Mouse (Mus musculus): ENCODE measurements around the gene Hoxd13. TPM values are rescaled to one million over a fixed set of nuclear protein-coding genes. Genes with fewer than 3 reads are reported as not detected.
A peak's percentile ranks its signal among the peaks of the same experiment; 100 is the strongest.

Hoxd13 gene
- polyA plus RNA-seq, 1 experiment from 2014 or later, result 59.8 TPM

DNA sequence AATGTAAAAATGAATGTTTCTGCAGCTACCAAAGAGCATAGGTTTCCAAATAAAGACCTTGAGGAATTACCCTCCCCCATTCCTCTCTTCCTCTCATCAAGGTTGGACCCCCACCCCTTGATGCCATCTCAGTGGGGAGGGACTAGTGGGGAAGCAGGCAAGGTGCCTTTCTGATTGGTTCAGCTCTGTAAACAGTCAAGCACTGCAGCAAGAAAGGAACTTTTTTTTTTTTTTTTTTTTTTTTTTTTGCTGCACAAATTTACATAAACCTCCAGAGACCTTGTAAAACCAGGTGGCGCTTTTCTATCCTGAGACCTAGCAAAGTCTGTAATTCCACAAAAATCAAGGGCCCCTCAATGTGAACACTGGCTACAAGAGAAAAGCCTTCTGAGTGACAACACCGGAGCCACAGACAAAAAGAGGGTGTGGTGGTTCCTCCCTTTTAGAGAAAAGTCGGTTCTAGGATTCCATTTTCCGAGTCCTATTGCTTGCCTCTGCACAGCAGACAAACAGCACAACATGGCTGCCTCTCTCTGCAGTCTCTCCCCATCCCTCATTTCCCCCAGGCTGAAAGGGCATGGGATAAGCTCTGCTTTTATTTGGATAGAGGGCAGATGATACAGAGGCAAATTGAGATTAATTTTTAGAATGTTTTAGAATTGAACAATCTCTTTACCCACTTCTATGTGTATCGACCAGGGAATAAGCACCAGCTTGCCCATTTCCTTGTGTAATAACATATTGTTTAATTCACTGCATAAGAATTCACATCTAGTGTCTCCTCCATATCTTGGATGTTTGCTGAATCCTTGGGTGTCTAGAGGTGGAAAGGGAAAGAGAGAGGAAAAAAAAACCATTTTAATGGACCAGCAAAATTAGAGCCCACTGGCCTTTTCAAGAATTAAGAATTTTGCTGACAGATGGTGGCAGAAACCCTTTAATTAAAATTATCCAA is 41.6 kb downstream of the Hoxd13 start:
- peak; percentile 38 for DNase-seq (ENCODE audit: low spot score)
- Histone ChIP-seq H3K9me3 (ENCODE audit: control insufficient read depth, low read length) (no peaks in the 10 kb centered on the region), H3K4me1 (ENCODE audit: control insufficient read depth, insufficient read depth, low read length) (peaks cover 20% of the 10 kb centered on the region), H3K27ac (replicated peaks; ENCODE audit: low read depth, low read length) (no peak overlapping the region), H3K27me3 (ENCODE audit: control insufficient read depth, insufficient read depth, low read length) (no peaks in the 10 kb centered on the region), H3K4me2 (ENCODE audit: low read depth, severe bottlenecking) (no peak overlapping the region), H3K36me3 (ENCODE audit: control insufficient read depth, insufficient read depth, low read length) (no peaks in the 10 kb centered on the region), H3K4me3 (ENCODE audit: low read depth, low read length) (no peak overlapping the region), H3K9ac (ENCODE audit: low read length) (no peak overlapping the region)
- WGBS, result 9% methylated on average over 5 of the region's 5 CpGs
- no peak for ATAC-seq (ENCODE audit: insufficient number of reproducible peaks, low FRiP score, low TSS enrichment, low read depth)

- peak overlapping the region; percentile 74 for H3K4me3 ChIP-seq (ENCODE audit: low read depth, low read length)
- DNase-seq (ENCODE audit: low spot score) (peak; percentile 42), ATAC-seq (ENCODE audit: insufficient number of reproducible peaks, low FRiP score, low TSS enrichment, low read depth) (no peak)
- peak overlapping the region; percentile 91; the same call in 1 of the 2 replicates for H3K9ac ChIP-seq (ENCODE audit: low read length)
- H3K4me1 ChIP-seq (ENCODE audit: control insufficient read depth, insufficient read depth, low read length), result peaks cover 30% of the 10 kb centered on the region
- peak overlapping the region; percentile 88; the same call in 1 of the 2 replicates for H3K27ac ChIP-seq (replicated peaks; ENCODE audit: low read depth, low read length)
- H3K4me2 ChIP-seq (ENCODE audit: low read depth, severe bottlenecking), result peak overlapping the region; percentile 86
- H3K36me3 ChIP-seq (ENCODE audit: control insufficient read depth, insufficient read depth, low read length), result no peaks in the 10 kb centered on the region
- H3K27me3 ChIP-seq (ENCODE audit: control insufficient read depth, insufficient read depth, low read length), result no peaks in the 10 kb centered on the region
- WGBS, result 1% methylated on average over 16 of the region's 16 CpGs
- no peaks in the 10 kb centered on the region for H3K9me3 ChIP-seq (ENCODE audit: control insufficient read depth, low read length)
Measured at GRCm38 (mm10) chr2:74710929-74711543, 42.9 kb downstream of the Hoxd13 start.

DNA sequence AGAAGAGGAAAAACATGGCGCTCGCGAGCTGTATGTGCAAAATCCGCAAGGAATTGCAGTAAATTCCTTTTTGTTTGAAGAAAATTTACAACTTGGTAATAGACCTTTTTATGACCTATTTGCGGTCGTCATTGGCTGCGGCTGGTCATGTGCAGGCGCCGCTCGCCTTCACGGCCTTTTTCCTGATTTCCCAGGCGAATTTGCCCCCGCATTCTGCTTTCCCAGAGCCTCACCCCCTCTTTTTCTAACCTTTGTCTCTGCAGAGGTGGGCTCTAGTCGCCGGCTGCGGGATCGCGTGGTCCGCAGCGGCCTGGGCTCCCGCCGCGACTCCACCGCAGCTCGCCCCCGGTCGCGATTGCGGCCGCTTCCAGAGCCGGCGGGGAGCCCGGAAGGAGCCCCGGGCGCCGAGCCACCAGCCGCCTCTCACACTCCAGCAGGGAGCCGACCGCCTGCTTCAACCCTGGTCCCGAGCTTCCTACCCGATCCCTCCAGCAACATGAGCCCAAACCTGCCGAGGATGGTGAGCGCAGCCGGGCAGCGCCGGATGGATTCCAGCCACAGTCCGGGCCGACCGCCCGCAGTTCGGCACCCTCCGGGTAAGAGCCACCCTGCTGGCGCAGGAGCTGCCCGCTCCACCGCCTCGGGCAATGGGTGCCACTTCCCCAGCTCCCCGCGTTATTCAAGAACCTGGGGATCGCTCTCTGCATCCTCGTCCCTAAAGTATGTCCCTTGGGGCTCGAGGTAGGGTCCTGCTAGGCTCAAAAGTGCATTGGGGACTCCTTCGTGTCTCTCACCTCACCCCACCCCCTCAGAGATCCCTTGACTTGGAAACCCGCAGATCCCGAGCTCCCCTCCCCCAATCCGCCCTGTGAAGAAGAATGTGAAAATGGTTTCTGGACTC is 43.9 kb downstream of the Hoxd13 start, which contains the start of the genes Hoxd3 and Hoxd4:
Hoxd3 (plus strand) TSS at position 207 of the 901 bp plus-strand sequence.
Hoxd4 (plus strand) TSS at position 209 of the 901 bp plus-strand sequence.
- ATAC-seq (ENCODE audit: insufficient number of reproducible peaks, low FRiP score, low TSS enrichment, low read depth), result peak; percentile 32
- Histone ChIP-seq H3K36me3 (ENCODE audit: control insufficient read depth, insufficient read depth, low read length) (no peaks in the 10 kb centered on the region), H3K4me2 (ENCODE audit: low read depth, severe bottlenecking) (peak within 1 kb of the TSS; percentile 86), H3K9me3 (ENCODE audit: control insufficient read depth, low read length) (no peaks in the 10 kb centered on the region), H3K9ac (ENCODE audit: low read length) (peak within 1 kb of the TSS; percentile 91), H3K27me3 (ENCODE audit: control insufficient read depth, insufficient read depth, low read length) (no peaks in the 10 kb centered on the region), H3K4me1 (ENCODE audit: control insufficient read depth, insufficient read depth, low read length) (peaks cover 33% of the 10 kb centered on the region), H3K4me3 (ENCODE audit: low read depth, low read length) (peak within 1 kb of the TSS; percentile 74), H3K27ac (replicated peaks; ENCODE audit: low read depth, low read length) (peak within 1 kb of the TSS; percentile 88)
- under 1% methylated on average over 65 of the region's 65 CpGs for WGBS
- peak; percentile 84 for DNase-seq (ENCODE audit: low spot score)

GRCm38 (mm10) chr2:74713239-74714150 is 45.4 kb downstream of the Hoxd13 start:
- H3K9me3 ChIP-seq (ENCODE audit: control insufficient read depth, low read length), result no peaks in the 10 kb centered on the region
- H3K27me3 ChIP-seq (ENCODE audit: control insufficient read depth, insufficient read depth, low read length), result peaks cover 4% of the 10 kb centered on the region; the same call in 1 of the 2 replicates
- H3K27ac ChIP-seq (replicated peaks; ENCODE audit: low read depth, low read length), result no peak overlapping the region
- WGBS, result 3% methylated on average over 19 of the region's 19 CpGs
- peak overlapping the region; percentile 3; the same call in 1 of the 2 replicates for H3K9ac ChIP-seq (ENCODE audit: low read length)
- ATAC-seq (ENCODE audit: insufficient number of reproducible peaks, low FRiP score, low TSS enrichment, low read depth), result no peak
- peak overlapping the region; percentile 86 for H3K4me2 ChIP-seq (ENCODE audit: low read depth, severe bottlenecking)
- peak overlapping the region; percentile 74 for H3K4me3 ChIP-seq (ENCODE audit: low read depth, low read length)
- peaks cover 26% of the 10 kb centered on the region for H3K4me1 ChIP-seq (ENCODE audit: control insufficient read depth, insufficient read depth, low read length)
- no peaks in the 10 kb centered on the region for H3K36me3 ChIP-seq (ENCODE audit: control insufficient read depth, insufficient read depth, low read length)
- peak; percentile 52 for DNase-seq (ENCODE audit: low spot score)

DNA sequence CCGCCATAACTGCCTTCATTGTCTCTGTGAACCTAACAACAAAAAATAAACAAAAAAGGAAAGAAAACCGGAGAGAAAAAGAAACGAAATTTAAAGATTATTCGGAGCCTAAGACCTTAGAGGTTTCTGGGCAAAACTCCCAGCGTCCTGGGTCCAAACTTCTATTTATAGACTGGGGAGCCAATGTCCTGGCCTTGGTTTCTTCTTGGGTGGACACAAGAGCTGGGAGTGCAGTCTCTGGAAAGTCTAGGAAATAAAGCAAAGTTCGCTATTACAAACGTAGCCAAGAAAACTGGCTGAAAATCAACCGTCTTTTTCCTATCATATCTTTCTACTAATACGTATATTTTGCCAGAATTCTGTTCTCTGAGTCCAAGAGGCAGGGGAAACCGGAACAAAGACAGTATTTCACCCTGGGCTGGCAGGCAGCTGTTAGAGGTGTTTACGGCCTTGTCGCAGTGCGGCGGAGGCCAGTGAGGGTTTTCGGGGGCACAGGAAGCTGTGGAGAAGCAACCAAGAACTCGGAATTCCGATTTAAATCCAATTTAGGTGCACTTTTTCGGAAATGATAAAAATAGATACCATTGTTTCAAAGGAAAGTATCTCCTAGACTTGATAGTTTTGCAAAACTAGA is 46.2 kb downstream of the Hoxd13 start:
- H3K4me2 ChIP-seq (ENCODE audit: low read depth, severe bottlenecking), result peak overlapping the region; percentile 86
- H3K36me3 ChIP-seq (ENCODE audit: control insufficient read depth, insufficient read depth, low read length), result no peaks in the 10 kb centered on the region
- 1% methylated on average over 18 of the region's 18 CpGs for WGBS

DNA sequence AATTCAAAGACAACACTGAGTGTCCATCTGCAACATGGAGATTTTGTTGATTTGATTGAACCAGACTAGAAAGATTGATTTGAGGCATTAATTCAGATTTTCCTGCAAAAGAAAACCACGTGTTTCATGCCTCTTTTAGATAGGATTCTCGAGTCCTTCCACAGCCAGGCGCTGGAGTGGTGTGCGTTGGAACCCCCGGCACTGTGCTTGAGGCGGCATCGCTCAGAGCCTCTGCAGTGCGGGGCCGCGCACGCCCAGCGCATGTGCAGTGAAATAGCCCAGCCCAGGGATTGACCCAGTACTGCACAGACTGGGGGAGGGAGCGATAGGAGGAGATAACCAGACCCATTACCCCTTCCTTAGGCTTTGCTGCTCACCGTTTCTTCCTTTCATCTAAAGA is 46.8 kb downstream of the Hoxd13 start:
- H3K27me3 ChIP-seq (ENCODE audit: control insufficient read depth, insufficient read depth, low read length), result peaks cover 6% of the 10 kb centered on the region; the same call in 1 of the 2 replicates
- peak overlapping the region; percentile 86 for H3K4me2 ChIP-seq (ENCODE audit: low read depth, severe bottlenecking)
- peaks cover 27% of the 10 kb centered on the region for H3K4me1 ChIP-seq (ENCODE audit: control insufficient read depth, insufficient read depth, low read length)
- H3K4me3 ChIP-seq (ENCODE audit: low read depth, low read length), result no peak overlapping the region; the same call in none of the 2 replicates
- no peak overlapping the region for H3K27ac ChIP-seq (replicated peaks; ENCODE audit: low read depth, low read length)
- DNase-seq (ENCODE audit: low spot score) (peak; percentile 65), ATAC-seq (ENCODE audit: insufficient number of reproducible peaks, low FRiP score, low TSS enrichment, low read depth) (no peak)
- no peaks in the 10 kb centered on the region for H3K36me3 ChIP-seq (ENCODE audit: control insufficient read depth, insufficient read depth, low read length)
- H3K9ac ChIP-seq (ENCODE audit: low read length), result no peak overlapping the region
- WGBS, result under 1% methylated on average over 14 of the region's 14 CpGs
- no peaks in the 10 kb centered on the region for H3K9me3 ChIP-seq (ENCODE audit: control insufficient read depth, low read length)

More for the DNA sequence above, 46.2 kb downstream of the Hoxd13 start:
- no peak overlapping the region for H3K27ac ChIP-seq (replicated peaks; ENCODE audit: low read depth, low read length)
- H3K4me3 ChIP-seq (ENCODE audit: low read depth, low read length), result peak overlapping the region; percentile 74
- H3K4me1 ChIP-seq (ENCODE audit: control insufficient read depth, insufficient read depth, low read length), result peaks cover 22% of the 10 kb centered on the region
- DNase-seq (ENCODE audit: low spot score), result peak; percentile 76
- H3K27me3 ChIP-seq (ENCODE audit: control insufficient read depth, insufficient read depth, low read length), result peaks cover 4% of the 10 kb centered on the region; the same call in 1 of the 2 replicates
- H3K9ac ChIP-seq (ENCODE audit: low read length), result peak overlapping the region; percentile 3; the same call in 1 of the 2 replicates
- no peaks in the 10 kb centered on the region for H3K9me3 ChIP-seq (ENCODE audit: control insufficient read depth, low read length)
- no peak for ATAC-seq (ENCODE audit: insufficient number of reproducible peaks, low FRiP score, low TSS enrichment, low read depth)

All from limb, embryonic 11.5 days (tissue).